Mouse (Mus musculus): ENCODE measurements around the gene Ttc22.

Ttc22 gene

DNA sequence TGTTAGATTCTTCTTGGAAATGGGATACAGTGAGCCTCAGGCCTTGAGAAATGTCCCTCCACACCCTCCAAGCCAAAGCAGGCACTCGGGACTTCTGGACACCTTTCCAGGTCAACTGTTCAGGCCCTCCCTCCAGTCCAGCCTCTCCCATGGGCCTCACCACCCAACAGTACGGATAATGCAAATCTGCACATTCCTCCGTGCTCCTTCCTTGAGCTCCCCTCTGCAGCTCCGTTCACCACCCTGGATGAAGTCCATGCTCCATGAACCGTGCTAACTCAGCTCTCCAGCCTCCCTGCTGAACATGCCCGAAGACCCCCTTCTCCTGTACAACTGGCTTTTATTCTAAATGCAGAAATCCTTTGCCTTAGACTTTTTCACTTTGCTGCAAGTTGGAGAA, 42.5 kb downstream of the Ttc22 start:
- DNase-seq: peak; percentile 60

DNA sequence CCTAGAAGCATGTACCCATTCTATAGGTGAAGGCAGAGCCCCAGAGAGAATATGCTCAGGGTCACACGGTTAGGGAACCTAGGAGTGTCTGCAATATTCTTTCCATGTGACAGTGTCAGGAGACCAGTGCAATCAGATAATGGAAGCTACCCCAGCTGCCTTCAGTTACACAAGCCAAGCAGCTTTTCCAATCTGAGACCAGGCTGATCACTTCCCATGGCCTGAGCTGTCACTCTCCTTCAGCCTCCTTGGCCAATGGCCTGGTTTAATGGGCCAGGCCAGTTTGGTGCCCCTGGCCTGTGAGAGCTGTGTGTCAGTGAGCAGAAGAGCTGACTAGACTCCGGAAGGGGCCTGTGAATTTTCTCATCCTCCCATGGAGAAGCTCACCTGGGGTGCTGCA, 43.0 kb downstream of the Ttc22 start:
- DNase-seq: peak; percentile 22

DNA sequence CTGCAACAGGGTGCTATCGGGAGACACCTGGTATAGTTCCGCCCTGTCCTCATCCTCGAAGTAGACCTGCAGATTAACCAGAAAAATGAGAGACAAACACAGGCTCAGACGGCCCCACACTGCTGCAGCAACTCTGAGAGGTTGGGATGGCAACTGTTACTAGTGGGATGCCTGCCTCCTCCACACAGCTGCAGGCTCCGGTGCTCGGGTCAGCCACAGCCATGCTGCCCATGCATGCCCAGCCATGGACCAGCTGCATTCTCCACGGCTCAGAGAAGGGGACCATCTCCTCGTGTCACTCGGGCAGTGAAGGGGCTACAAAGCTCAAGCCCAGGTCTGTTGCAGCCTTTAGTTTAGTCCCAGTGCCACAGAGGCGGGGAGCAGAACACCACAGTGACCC, 43.4 kb downstream of the Ttc22 start:
- DNase-seq: no peak

DNA sequence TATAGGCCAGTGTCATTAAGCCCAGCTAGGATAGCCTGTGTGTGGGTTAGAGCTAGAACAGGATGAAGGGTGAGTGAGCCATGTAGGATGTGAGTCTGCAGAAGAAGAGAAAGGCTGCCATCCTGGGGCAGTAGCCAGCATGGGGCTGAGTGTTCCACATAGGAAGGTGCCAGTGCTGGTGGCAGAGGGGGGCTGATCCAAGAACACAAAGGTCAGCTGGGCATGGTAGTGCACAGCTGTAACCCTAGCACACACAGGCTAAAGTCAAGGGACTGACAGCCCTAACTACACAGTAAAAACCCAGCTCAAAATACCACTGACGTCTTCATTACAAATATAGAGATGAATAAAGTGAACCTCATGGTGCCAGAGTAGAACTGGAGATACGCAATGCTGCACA, 44.3 kb downstream of the Ttc22 start:
- no peak for DNase-seq

DNA sequence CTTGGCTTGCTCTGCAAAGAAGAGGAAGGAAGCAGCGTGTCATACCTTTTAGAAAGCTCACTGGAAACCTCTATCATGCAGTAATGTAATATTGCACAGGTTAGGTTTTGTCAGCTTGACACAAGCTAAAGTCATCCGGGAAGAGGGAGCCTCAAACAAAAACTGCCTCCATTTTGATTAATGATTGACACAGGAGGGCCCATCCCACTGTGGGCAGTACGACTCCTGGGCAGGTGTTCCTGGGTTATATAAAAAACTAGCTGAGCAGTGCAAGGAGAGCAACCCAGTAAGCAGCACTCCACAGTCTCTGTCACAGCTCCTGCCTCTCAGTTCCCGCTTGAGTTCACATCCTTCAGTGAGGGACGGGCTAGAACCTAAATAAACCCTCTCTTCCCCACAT, 54.5 kb downstream of the Ttc22 start:
- no peak for DNase-seq

DNA sequence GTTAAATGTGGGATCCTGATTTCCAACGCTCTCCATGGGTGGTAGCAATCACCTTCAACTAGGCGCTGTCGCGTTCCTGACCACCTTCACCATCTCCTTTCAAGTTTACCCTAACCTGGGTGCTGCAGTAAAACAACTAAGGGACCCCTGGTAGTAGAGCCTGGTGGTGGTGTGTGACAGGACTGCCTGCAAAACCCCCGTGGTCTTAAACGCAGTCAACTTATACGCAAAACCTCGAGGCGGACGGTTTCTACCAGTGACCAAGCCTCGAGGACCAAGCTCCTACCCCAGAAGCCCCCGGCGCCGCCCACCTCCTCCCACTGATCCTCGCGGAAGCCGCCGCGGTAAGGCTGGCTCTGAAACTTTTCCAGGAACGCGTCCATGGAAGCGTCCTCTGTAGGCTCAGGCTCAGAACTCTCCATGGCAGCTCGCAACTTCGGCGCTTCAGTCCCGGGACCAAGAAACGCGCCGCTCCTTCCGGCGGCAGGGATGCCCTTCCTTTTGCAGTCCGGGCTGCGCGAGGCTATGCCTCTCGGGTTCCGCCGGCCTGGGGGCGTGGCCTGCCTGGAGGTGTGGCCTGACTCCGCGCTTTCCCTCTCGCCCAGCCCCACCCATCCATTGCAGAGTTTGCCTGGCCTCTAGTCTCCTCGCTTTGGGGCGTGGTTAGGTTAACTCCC, 56.3 kb downstream of the Ttc22 start, which contains the start of gene Ttc4:
Gene Ttc4 (minus strand): TSS at position 503 of the 677 bp plus-strand sequence.
- peak; percentile 95 for DNase-seq

DNA sequence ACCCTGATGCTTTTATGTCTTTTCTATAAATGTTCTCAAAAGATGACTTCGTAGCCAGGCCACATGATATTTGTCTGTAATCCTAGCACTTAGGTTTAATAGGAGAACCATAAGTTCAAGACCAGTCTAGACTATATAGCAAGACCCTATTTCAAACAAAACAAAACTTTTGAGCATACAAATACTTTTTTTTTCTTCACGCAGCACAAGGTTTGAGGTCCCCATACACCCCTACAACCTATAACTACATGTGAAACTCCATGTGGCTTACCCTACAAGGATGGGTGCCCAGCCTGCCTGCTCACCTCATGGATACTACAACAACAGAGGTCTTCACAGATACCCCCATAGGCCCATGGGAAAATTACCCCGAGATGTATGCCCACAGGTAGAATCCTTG, 56.9 kb downstream of the Ttc22 start:
- no peak for DNase-seq

DNA sequence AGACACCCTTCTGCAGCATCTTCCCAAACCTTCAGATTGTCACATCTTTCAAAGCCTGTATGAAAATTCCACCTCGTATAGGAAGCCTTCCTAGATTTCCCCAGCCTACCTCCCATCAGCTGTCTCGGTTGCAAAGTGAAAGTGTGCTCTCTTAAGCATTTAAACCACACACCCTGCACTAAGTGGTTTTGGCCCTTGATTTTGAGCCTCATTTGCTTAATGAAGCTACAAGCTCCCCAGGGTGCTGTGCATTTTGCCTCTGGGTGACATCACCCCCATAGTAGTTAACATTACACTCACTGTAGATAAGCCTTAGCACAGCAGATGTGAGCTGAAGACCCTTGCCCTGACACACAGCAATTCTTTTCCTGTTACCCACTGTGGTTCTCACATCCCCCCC, 58.7 kb downstream of the Ttc22 start:
- no peak for DNase-seq

DNA sequence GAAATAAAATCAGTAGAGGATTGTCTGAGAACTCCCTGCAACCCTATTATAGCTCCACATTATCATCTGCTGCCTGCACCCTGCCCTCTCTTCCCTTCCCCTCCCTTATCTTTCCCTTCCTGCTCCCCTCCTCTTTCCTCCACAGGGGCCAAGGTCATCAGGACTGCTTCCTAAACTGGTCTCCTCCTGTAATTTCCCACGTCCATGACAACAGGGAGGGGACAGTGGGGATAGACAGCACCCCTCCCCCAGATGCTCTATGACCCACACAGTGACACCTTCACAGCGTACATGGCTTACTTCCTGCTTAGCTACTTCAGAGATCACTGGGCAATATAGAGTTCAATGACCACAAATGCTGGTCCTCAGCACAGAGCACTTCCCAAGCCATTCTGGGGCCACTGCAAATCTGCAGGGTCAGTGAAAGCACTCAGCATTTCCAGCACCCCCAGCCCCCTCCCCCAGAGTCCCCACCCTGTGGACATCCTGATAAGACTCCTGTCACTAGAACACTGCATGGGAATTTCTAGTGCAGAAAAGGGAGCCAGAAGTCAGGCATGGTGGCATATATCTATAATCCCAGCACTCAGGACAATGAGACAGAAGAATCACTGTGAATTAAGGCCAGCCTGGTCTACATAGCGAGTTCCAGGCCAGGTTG, 66.5 kb downstream of the Ttc22 start:
- no peak for DNase-seq
